Mouse (Mus musculus): ENCODE results near the gene Pex11g. TPM values are rescaled to one million over a fixed set of nuclear protein-coding genes. Genes with fewer than 3 reads are reported as not detected.

The Pex11g gene
- under 1 TPM; 0.33 to 0.77 TPM for total RNA-seq (2021)
- long read RNA-seq, experiment 1: 0 reads
- long read RNA-seq, experiment 2: 0 reads

- DNase-seq (ENCODE audit: low spot score in 2 of 2): peak; percentile 76 to 85
Observed at GRCm38 (mm10) chr8:3467006-3467885, at the start of gene Pex11g. Gene Pex11g, minus strand, starts transcription at chr8:3467680.

GRCm38 (mm10) chr8:3517117-3517495, 49.6 kb upstream of the Pex11g start:
- DNase-seq (ENCODE audit: low spot score in 2 of 2): peak in 1 of 2 experiments; percentile 18

- peak; percentile 95 to 98 for DNase-seq (ENCODE audit: low spot score in 2 of 2)
Observed at GRCm38 (mm10) chr8:3516450-3517116, 49.1 kb upstream of the Pex11g start.

- peak; percentile 55 to 62 for DNase-seq (ENCODE audit: low spot score in 2 of 2)
Observed at GRCm38 (mm10) chr8:3515771-3516417, 48.4 kb upstream of the Pex11g start.

- peak; percentile 90 to 92 for DNase-seq (ENCODE audit: low spot score in 2 of 2)
Observed at GRCm38 (mm10) chr8:3515260-3515671, 47.8 kb upstream of the Pex11g start, which contains the start of gene Pnpla6. Gene Pnpla6, plus strand, starts transcription at chr8:3515384.

GRCm38 (mm10) chr8:3514681-3515247, 47.3 kb upstream of the Pex11g start:
- DNase-seq (ENCODE audit: low spot score in 2 of 2): no peak

GRCm38 (mm10) chr8:3507979-3508754, 40.7 kb upstream of the Pex11g start:
- DNase-seq (ENCODE audit: low spot score in 2 of 2): no peak

- DNase-seq (ENCODE audit: low spot score in 2 of 2): peak in 1 of 2 experiments; percentile 42
Observed at GRCm38 (mm10) chr8:3502217-3502616, 34.7 kb upstream of the Pex11g start.

- DNase-seq (ENCODE audit: low spot score in 2 of 2): peak; percentile 97
Observed at GRCm38 (mm10) chr8:3500235-3501090, 33.0 kb upstream of the Pex11g start, which contains the start of gene Mcoln1. Gene Mcoln1, plus strand, starts transcription at chr8:3500457.

GRCm38 (mm10) chr8:3499751-3500150, 32.3 kb upstream of the Pex11g start:
- DNase-seq (ENCODE audit: low spot score in 2 of 2): no peak

- no peak for DNase-seq (ENCODE audit: low spot score in 2 of 2)
Observed at GRCm38 (mm10) chr8:3498583-3498982, 31.1 kb upstream of the Pex11g start.

GRCm38 (mm10) chr8:3496428-3496748, 28.9 kb upstream of the Pex11g start:
- DNase-seq (ENCODE audit: low spot score in 2 of 2): no peak

- no peak for DNase-seq (ENCODE audit: low spot score in 2 of 2)
Observed at GRCm38 (mm10) chr8:3495578-3496427, 28.3 kb upstream of the Pex11g start.

- DNase-seq (ENCODE audit: low spot score in 2 of 2): no peak
Observed at GRCm38 (mm10) chr8:3493845-3494208, 26.3 kb upstream of the Pex11g start.

GRCm38 (mm10) chr8:3492901-3493844, 25.7 kb upstream of the Pex11g start, which contains the start of gene Zfp358:
Gene Zfp358, plus strand, starts transcription at chr8:3493138.
- DNase-seq (ENCODE audit: low spot score in 2 of 2): peak; percentile 58 to 70

- no peak for DNase-seq (ENCODE audit: low spot score in 2 of 2)
Observed at GRCm38 (mm10) chr8:3485192-3485591, 17.7 kb upstream of the Pex11g start.

- no peak for DNase-seq (ENCODE audit: low spot score in 2 of 2)
Observed at GRCm38 (mm10) chr8:3483546-3483945, 16.1 kb upstream of the Pex11g start.
